In the genomic region with DNA sequence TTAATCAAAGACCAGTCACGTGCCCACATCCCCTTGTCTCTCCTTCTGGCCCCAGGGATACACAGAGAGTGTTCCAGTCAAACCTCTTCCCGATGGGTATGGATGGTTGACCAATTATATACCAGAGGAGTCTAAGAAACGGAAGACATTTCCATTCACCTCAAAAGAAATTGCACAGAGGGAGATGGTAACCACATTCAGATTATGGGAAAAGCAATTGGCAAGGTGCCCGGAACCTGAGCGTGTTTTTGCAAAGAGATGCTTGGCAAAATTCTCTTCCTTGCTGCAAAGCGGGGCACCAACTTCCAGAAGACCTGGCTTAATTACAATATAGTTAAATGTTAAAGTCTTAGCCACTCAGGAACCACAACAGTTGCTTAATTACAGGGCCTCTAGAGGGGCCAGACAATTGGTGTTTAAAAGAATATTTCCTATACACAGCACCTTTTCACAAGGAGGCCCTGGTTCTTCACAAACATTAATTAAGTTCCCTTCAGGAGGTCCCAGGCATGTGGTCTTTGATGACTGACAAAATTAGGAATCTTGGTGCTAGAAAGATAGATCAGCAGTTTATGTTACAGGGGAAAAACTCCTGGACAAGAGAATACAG, we compare ENCODE assay signal across 8 mouse cellular contexts. TPM values are rescaled to one million over a fixed set of nuclear protein-coding genes. Genes with fewer than 3 reads are reported as not detected.
A peak's percentile ranks its signal among the peaks of the same experiment; 100 is the strongest.
DNase-seq lines count a peak whose midpoint lies in the region; ATAC-seq and TF ChIP-seq lines count a peak whose summit lies in the region.

No protein-coding gene starts in this region.

- no peak overlapping the region for H3K9ac ChIP-seq in forebrain, embryonic 11.5 days (ENCODE audit: low read length)
- H3K9ac ChIP-seq in forebrain, embryonic 16.5 days (replicated peaks; ENCODE audit: low read depth, low read length), result no peak overlapping the region
- H3K9ac ChIP-seq in MEL (ENCODE audit: control insufficient read depth, low read depth, low read length, poor library complexity, severe bottlenecking), result no peak overlapping the region
- H3K9ac ChIP-seq in embryonic facial prominence, embryonic 15.5 days, result no peak overlapping the region
- no peak overlapping the region for H3K9ac ChIP-seq in liver, embryonic 11.5 days (ENCODE audit: low read depth, low read length)
- no peak overlapping the region for H3K9ac ChIP-seq in heart, embryonic 11.5 days (ENCODE audit: low read depth, low read length)

- WGBS in forebrain, embryonic 11.5 days, result 71% methylated on average over 6 of the region's 6 CpGs
- 31% methylated on average over 6 of the region's 6 CpGs for WGBS in forebrain, embryonic 16.5 days
- WGBS in embryonic facial prominence, embryonic 15.5 days, result 31% methylated on average over 6 of the region's 6 CpGs
- 77% methylated on average over 6 of the region's 6 CpGs for WGBS in liver, embryonic 11.5 days
- WGBS in heart, embryonic 11.5 days (ENCODE audit: insufficient replicate concordance), result 82% methylated on average over 6 of the region's 6 CpGs

- H3K4me2 ChIP-seq in forebrain, embryonic 11.5 days (ENCODE audit: low read depth, low read length, severe bottlenecking), result no peak overlapping the region
- H3K4me2 ChIP-seq in forebrain, embryonic 16.5 days (ENCODE audit: low read length), result no peak overlapping the region
- no peak overlapping the region for H3K4me2 ChIP-seq in embryonic facial prominence, embryonic 15.5 days (replicated peaks)
- H3K4me2 ChIP-seq in liver, embryonic 11.5 days, result no peak overlapping the region
- H3K4me2 ChIP-seq in heart, embryonic 11.5 days, result no peak overlapping the region

- H3K79me2 ChIP-seq in MEL (ENCODE audit: control insufficient read depth, insufficient read depth, low read length, poor library complexity), result no peaks in the 10 kb centered on the region

- no peaks in the 10 kb centered on the region for H3K4me1 ChIP-seq in forebrain, embryonic 11.5 days (replicated peaks; ENCODE audit: control insufficient read depth, insufficient read depth, low read length)
- peaks cover 4% of the 10 kb centered on the region; the same call in 1 of the 2 replicates for H3K4me1 ChIP-seq in forebrain, embryonic 16.5 days (replicated peaks; ENCODE audit: control insufficient read depth, insufficient read depth, low read length)
- no peaks in the 10 kb centered on the region for H3K4me1 ChIP-seq in MEL (ENCODE audit: control insufficient read depth in 1 of 2, insufficient read depth in 2 of 2, low read length in 2 of 2)
- H3K4me1 ChIP-seq in embryonic facial prominence, embryonic 15.5 days, result peaks cover 17% of the 10 kb centered on the region; the same call in 1 of the 2 replicates
- H3K4me1 ChIP-seq in liver, embryonic 11.5 days (replicated peaks; ENCODE audit: control insufficient read depth, insufficient read depth, low read length), result no peaks in the 10 kb centered on the region
- peaks cover 9% of the 10 kb centered on the region for H3K4me1 ChIP-seq in heart, embryonic 11.5 days (ENCODE audit: control insufficient read depth, insufficient read depth, low read length)

- H3K4me3 ChIP-seq in forebrain, embryonic 11.5 days (ENCODE audit: low read depth, low read length), result no peak overlapping the region
- H3K4me3 ChIP-seq in forebrain, embryonic 16.5 days (replicated peaks; ENCODE audit: low read length), result no peak overlapping the region
- H3K4me3 ChIP-seq in MEL (ENCODE audit: control insufficient read depth in 1 of 2, insufficient read depth in 1 of 2, low read depth in 2 of 2, low read length in 2 of 2), result no peak overlapping the region
- H3K4me3 ChIP-seq in embryonic facial prominence, embryonic 15.5 days (replicated peaks), result no peak overlapping the region
- no peak overlapping the region for H3K4me3 ChIP-seq in liver, embryonic 11.5 days (ENCODE audit: low read depth, low read length)
- H3K4me3 ChIP-seq in heart, embryonic 11.5 days (ENCODE audit: low read depth, low read length), result no peak overlapping the region

- H3K27ac ChIP-seq in forebrain, embryonic 11.5 days (ENCODE audit: low read depth, low read length), result no peak overlapping the region
- H3K27ac ChIP-seq in forebrain, embryonic 16.5 days (ENCODE audit: low read length), result no peak overlapping the region
- H3K27ac ChIP-seq in MEL (ENCODE audit: control insufficient read depth, low read depth, low read length), result no peak overlapping the region
- peak overlapping the region; percentile 5; the same call in 1 of the 2 replicates for H3K27ac ChIP-seq in embryonic facial prominence, embryonic 15.5 days (replicated peaks)
- no peak overlapping the region for H3K27ac ChIP-seq in liver, embryonic 11.5 days (ENCODE audit: low read depth, low read length)
- no peak overlapping the region for H3K27ac ChIP-seq in heart, embryonic 11.5 days (ENCODE audit: low read depth, low read length)

- TF ChIP-seq CTCF in MEL (IDR thresholded peaks at IDR 0.05 in 2 of 3, conservative IDR thresholded peaks at IDR 0.05 in 1 of 3; ENCODE audit: control insufficient read depth in 1 of 3, insufficient read depth in 1 of 3, low read depth in 2 of 3, low read length in 3 of 3, poor library complexity in 1 of 3, severe bottlenecking in 1 of 3), result no peak

- no peak for TF ChIP-seq EP300 in MEL (IDR thresholded peaks at IDR 0.05; ENCODE audit: low read depth in 1 of 2, low read length in 2 of 2)

- no peaks in the 10 kb centered on the region for H3K36me3 ChIP-seq in forebrain, embryonic 11.5 days (ENCODE audit: control insufficient read depth, insufficient read depth, low read length)
- no peaks in the 10 kb centered on the region for H3K36me3 ChIP-seq in forebrain, embryonic 16.5 days (ENCODE audit: control insufficient read depth, insufficient read depth)
- H3K36me3 ChIP-seq in MEL (ENCODE audit: control insufficient read depth in 1 of 2, insufficient read depth in 2 of 2, low read length in 2 of 2), result no peaks in the 10 kb centered on the region
- no peaks in the 10 kb centered on the region for H3K36me3 ChIP-seq in embryonic facial prominence, embryonic 15.5 days
- H3K36me3 ChIP-seq in liver, embryonic 11.5 days (ENCODE audit: control insufficient read depth, insufficient read depth, low read length), result no peaks in the 10 kb centered on the region
- H3K36me3 ChIP-seq in heart, embryonic 11.5 days (ENCODE audit: control insufficient read depth, insufficient read depth, low read length), result no peaks in the 10 kb centered on the region

- no peak for TF ChIP-seq POLR2A in MEL (IDR thresholded peaks at IDR 0.05; ENCODE audit: control insufficient read depth in 1 of 2, insufficient read depth in 1 of 2, low read depth in 1 of 2, low read length in 2 of 2, poor library complexity in 1 of 2)

- DNase-seq in forebrain, embryonic 11.5 days (ENCODE audit: low spot score), result peak; percentile 51
- DNase-seq in MEL (ENCODE audit: low read depth, low spot score), result peak; percentile 6
- DNase-seq in layer of hippocampus, postnatal 25 days (ENCODE audit: extremely low spot score in 1 of 2, low spot score in 1 of 2), result peak; percentile 20 to 53
- DNase-seq in liver, embryonic 11.5 days (ENCODE audit: low spot score), result no peak
- no peak for DNase-seq in lung, postnatal 36 days

- no peak for ATAC-seq in forebrain, embryonic 11.5 days (replicated peaks; ENCODE audit: low FRiP score)
- ATAC-seq in forebrain, embryonic 16.5 days, result no peak
- ATAC-seq in embryonic facial prominence, embryonic 15.5 days (ENCODE audit: insufficient number of reproducible peaks, low FRiP score, low TSS enrichment, low read depth), result peak; percentile 57; the same call in 1 of the 2 replicates
- ATAC-seq in liver, embryonic 11.5 days (replicated peaks; ENCODE audit: low FRiP score), result no peak
- ATAC-seq in heart, embryonic 11.5 days (replicated peaks; ENCODE audit: insufficient number of reproducible peaks, low FRiP score, low TSS enrichment), result no peak

- no peaks in the 10 kb centered on the region for H3K9me3 ChIP-seq in forebrain, embryonic 11.5 days (ENCODE audit: control insufficient read depth, low read length)
- no peaks in the 10 kb centered on the region for H3K9me3 ChIP-seq in forebrain, embryonic 16.5 days (ENCODE audit: control insufficient read depth, low read length)
- H3K9me3 ChIP-seq in MEL (replicated peaks; ENCODE audit: insufficient read depth, low read length), result no peaks in the 10 kb centered on the region
- H3K9me3 ChIP-seq in embryonic facial prominence, embryonic 15.5 days (replicated peaks), result no peaks in the 10 kb centered on the region
- H3K9me3 ChIP-seq in liver, embryonic 11.5 days (ENCODE audit: control insufficient read depth, low read length), result no peaks in the 10 kb centered on the region
- H3K9me3 ChIP-seq in heart, embryonic 11.5 days (replicated peaks; ENCODE audit: control insufficient read depth, low read length), result no peaks in the 10 kb centered on the region

- TF ChIP-seq RAD21 in MEL (IDR thresholded peaks at IDR 0.05; ENCODE audit: low read depth, low read length), result no peak

- H3K27me3 ChIP-seq in forebrain, embryonic 11.5 days (ENCODE audit: control insufficient read depth, insufficient read depth, low read length), result no peaks in the 10 kb centered on the region
- H3K27me3 ChIP-seq in forebrain, embryonic 16.5 days (replicated peaks; ENCODE audit: control insufficient read depth, insufficient read depth, low read length), result no peaks in the 10 kb centered on the region
- H3K27me3 ChIP-seq in MEL (ENCODE audit: control insufficient read depth in 1 of 2, insufficient read depth in 2 of 2, low read length in 2 of 2), result no peaks in the 10 kb centered on the region
- H3K27me3 ChIP-seq in embryonic facial prominence, embryonic 15.5 days, result no peaks in the 10 kb centered on the region
- H3K27me3 ChIP-seq in liver, embryonic 11.5 days (replicated peaks; ENCODE audit: control insufficient read depth, insufficient read depth, low read length), result no peaks in the 10 kb centered on the region
- no peaks in the 10 kb centered on the region for H3K27me3 ChIP-seq in heart, embryonic 11.5 days (ENCODE audit: control insufficient read depth, insufficient read depth, low read length)

TF ChIP-seq in MEL, 35 proteins besides CTCF, POLR2A, EP300 and RAD21 (continues in another document):
- TF ChIP-seq MAX (IDR thresholded peaks at IDR 0.05; ENCODE audit: low read length), result no peak
- TF ChIP-seq ZNF384 (IDR thresholded peaks at IDR 0.05; ENCODE audit: low read depth, low read length), result no peak
- TF ChIP-seq CHD1 (IDR thresholded peaks at IDR 0.05; ENCODE audit: low read depth, low read length), result no peak
- TF ChIP-seq BHLHE40 (IDR thresholded peaks at IDR 0.05; ENCODE audit: borderline replicate concordance, low read depth, low read length), result no peak

RNA-seq across cellular contexts. Expression of a gene that starts 59.1 kb away (rescaled TPM):
- 14.9 and 17.3 TPM in 2 replicates for polyA plus RNA-seq in forebrain, embryonic 11.5 days (2014; fragmentation: Nextera tagmentation; extraction: Ambion mirVana)
- 6.2 and 7.4 TPM in 2 replicates for polyA plus RNA-seq in forebrain, embryonic 16.5 days (2015; fragmentation: Nextera tagmentation; extraction: Ambion mirVana)
- 30.3 and 33.0 TPM in 2 replicates for total RNA-seq in MEL (2012; rRNA removed)
- polyA plus RNA-seq in MEL (2012; ENCODE audit: insufficient read depth in 1 of 2, insufficient read length in 2 of 2, low read depth in 1 of 2, low replicate concordance in 2 of 2, missing spikeins in 1 of 2), result 10 to 100 TPM; 45.7 to 52.0 TPM
- 8.3 and 11.2 TPM in 2 replicates for polyA plus RNA-seq in embryonic facial prominence, embryonic 15.5 days (2015; fragmentation: Nextera tagmentation; extraction: Ambion mirVana)
- total RNA-seq in layer of hippocampus, postnatal 25 days (2021), result 10 to 100 TPM; 40.9 to 43.0 TPM
- 11.1 and 15.0 TPM in 2 replicates for polyA plus RNA-seq in liver, embryonic 11.5 days (2014; fragmentation: Nextera tagmentation; extraction: Ambion mirVana)
- polyA plus RNA-seq in heart, embryonic 11.5 days (2014; fragmentation: Nextera tagmentation; extraction: Ambion mirVana), result 10.2 and 12.6 TPM in 2 replicates

Comparison
In these comparisons a context has a peak if more than half of its experiments do, and no peak if none do; other contexts are left out.
1. DNase-seq: peak in forebrain, embryonic 11.5 days (single experiment), MEL (single experiment) and layer of hippocampus, postnatal 25 days (2 of 2); none in liver, embryonic 11.5 days (single experiment) and lung, postnatal 36 days (single experiment).